Mouse (Mus musculus): ENCODE measurements around the gene Fbxl17. TPM values are rescaled to one million over a fixed set of nuclear protein-coding genes. Genes with fewer than 3 reads are reported as not detected.

Gene Fbxl17
- polyA plus RNA-seq, 1 experiment from 2014 or later: 5.2 TPM

- H3K4me1 ChIP-seq (ENCODE audit: insufficient read depth, low read length): 0 out of 2 replicates have a peak, but pooled peaks cover 3% of the 10 kb centered on the region
- H3K9me3 ChIP-seq (ENCODE audit: low read length): no peaks in the 10 kb centered on the region
- no peaks in the 10 kb centered on the region for H3K27me3 ChIP-seq (ENCODE audit: insufficient read depth, low read length)
- no peak for ATAC-seq (ENCODE audit: low FRiP score, low TSS enrichment)
- no peak overlapping the region for H3K4me3 ChIP-seq (ENCODE audit: low read length)
- no peaks in the 10 kb centered on the region for H3K36me3 ChIP-seq (ENCODE audit: insufficient read depth, low read length)
- H3K4me2 ChIP-seq (replicated peaks; ENCODE audit: low read depth, low read length): no peak overlapping the region
- H3K9ac ChIP-seq (replicated peaks; ENCODE audit: low read length): no peak overlapping the region
- no peak overlapping the region for H3K27ac ChIP-seq (ENCODE audit: low read length)
- WGBS: 92% methylated on average over 1 of the region's 1 CpGs
Measured at GRCm38 (mm10) chr17:63198703-63199102, 301.1 kb downstream of the Fbxl17 start.

DNA sequence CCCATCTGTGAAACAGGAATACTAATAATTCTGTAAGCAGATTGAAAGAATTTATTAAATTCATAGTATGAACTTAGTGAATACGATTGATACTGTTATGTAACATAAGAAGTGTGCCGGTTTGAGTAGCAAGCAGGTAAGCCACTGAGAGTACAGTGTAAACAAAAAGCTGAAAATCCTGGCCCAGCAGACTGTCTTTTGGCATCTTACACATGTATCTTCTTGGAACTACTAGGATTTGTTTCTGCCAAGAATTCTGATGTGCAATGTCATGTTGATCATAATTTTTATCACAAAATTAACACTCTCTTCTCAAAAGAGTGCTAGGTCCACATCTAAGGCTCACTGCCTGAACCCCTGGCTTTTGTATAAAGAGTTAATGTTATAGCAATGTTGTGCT lies 304.3 kb downstream of the Fbxl17 start:
- ATAC-seq (ENCODE audit: low FRiP score, low TSS enrichment): no peak
- no peak overlapping the region for H3K27ac ChIP-seq (ENCODE audit: low read length)
- H3K4me1 ChIP-seq (ENCODE audit: insufficient read depth, low read length): no peaks in the 10 kb centered on the region
- no peaks in the 10 kb centered on the region for H3K36me3 ChIP-seq (ENCODE audit: insufficient read depth, low read length)
- H3K9me3 ChIP-seq (ENCODE audit: low read length): no peaks in the 10 kb centered on the region
- H3K27me3 ChIP-seq (ENCODE audit: insufficient read depth, low read length): no peaks in the 10 kb centered on the region
- WGBS: 91% methylated on average over 2 of the region's 2 CpGs
- H3K9ac ChIP-seq (replicated peaks; ENCODE audit: low read length): no peak overlapping the region
- no peak overlapping the region for H3K4me3 ChIP-seq (ENCODE audit: low read length)
- H3K4me2 ChIP-seq (replicated peaks; ENCODE audit: low read depth, low read length): no peak overlapping the region

- H3K4me2 ChIP-seq (replicated peaks; ENCODE audit: low read depth, low read length): no peak overlapping the region
- no peak for ATAC-seq (ENCODE audit: low FRiP score, low TSS enrichment)
- no peaks in the 10 kb centered on the region for H3K4me1 ChIP-seq (ENCODE audit: insufficient read depth, low read length)
- H3K9ac ChIP-seq (replicated peaks; ENCODE audit: low read length): no peak overlapping the region
- H3K36me3 ChIP-seq (ENCODE audit: insufficient read depth, low read length): no peaks in the 10 kb centered on the region
- 80% methylated on average over 7 of the region's 7 CpGs for WGBS
- H3K9me3 ChIP-seq (ENCODE audit: low read length): no peaks in the 10 kb centered on the region
- no peak overlapping the region for H3K4me3 ChIP-seq (ENCODE audit: low read length)
- no peaks in the 10 kb centered on the region for H3K27me3 ChIP-seq (ENCODE audit: insufficient read depth, low read length)
- no peak overlapping the region for H3K27ac ChIP-seq (ENCODE audit: low read length)
Measured at GRCm38 (mm10) chr17:63193196-63193595, 306.6 kb downstream of the Fbxl17 start.

GRCm38 (mm10) chr17:63191345-63191744 lies 308.5 kb downstream of the Fbxl17 start:
- WGBS: 84% methylated on average over 8 of the region's 8 CpGs
- H3K9ac ChIP-seq (replicated peaks; ENCODE audit: low read length): no peak overlapping the region
- no peaks in the 10 kb centered on the region for H3K36me3 ChIP-seq (ENCODE audit: insufficient read depth, low read length)
- no peaks in the 10 kb centered on the region for H3K27me3 ChIP-seq (ENCODE audit: insufficient read depth, low read length)
- no peaks in the 10 kb centered on the region for H3K9me3 ChIP-seq (ENCODE audit: low read length)
- ATAC-seq (ENCODE audit: low FRiP score, low TSS enrichment): no peak
- no peak overlapping the region for H3K4me3 ChIP-seq (ENCODE audit: low read length)
- no peak overlapping the region for H3K4me2 ChIP-seq (replicated peaks; ENCODE audit: low read depth, low read length)
- no peak overlapping the region for H3K27ac ChIP-seq (ENCODE audit: low read length)
- H3K4me1 ChIP-seq (ENCODE audit: insufficient read depth, low read length): no peaks in the 10 kb centered on the region

DNA sequence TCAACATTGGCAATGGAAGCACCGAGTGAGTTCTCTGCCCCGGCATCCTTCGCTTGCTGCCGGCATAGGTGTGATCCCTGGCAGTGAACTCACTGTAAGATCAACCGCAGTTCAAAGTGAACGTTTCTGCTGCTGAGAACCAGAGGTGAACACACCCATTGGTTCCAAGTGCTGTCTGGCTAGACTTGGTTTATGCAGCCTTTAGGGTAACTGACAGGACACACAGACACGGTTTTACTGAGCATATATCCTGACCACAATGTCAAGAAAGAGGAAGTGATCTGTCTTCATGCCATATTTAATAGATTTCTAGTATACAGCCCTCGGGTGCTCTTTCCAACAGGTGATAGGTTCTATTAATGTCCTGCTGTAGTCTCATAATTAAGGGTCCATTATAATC lies 310.5 kb downstream of the Fbxl17 start:
- Histone ChIP-seq H3K27ac (ENCODE audit: low read length) (no peak overlapping the region), H3K4me2 (replicated peaks; ENCODE audit: low read depth, low read length) (no peak overlapping the region), H3K36me3 (ENCODE audit: insufficient read depth, low read length) (no peaks in the 10 kb centered on the region), H3K4me1 (ENCODE audit: insufficient read depth, low read length) (peaks cover 10% of the 10 kb centered on the region), H3K9me3 (ENCODE audit: low read length) (no peaks in the 10 kb centered on the region), H3K4me3 (ENCODE audit: low read length) (no peak overlapping the region), H3K27me3 (ENCODE audit: insufficient read depth, low read length) (no peaks in the 10 kb centered on the region), H3K9ac (replicated peaks; ENCODE audit: low read length) (no peak overlapping the region)
- WGBS: 81% methylated on average over 8 of the region's 8 CpGs
- ATAC-seq (ENCODE audit: low FRiP score, low TSS enrichment): no peak

GRCm38 (mm10) chr17:63185531-63185930 lies 314.3 kb downstream of the Fbxl17 start:
- Histone ChIP-seq H3K27ac (ENCODE audit: low read length) (no peak overlapping the region), H3K9me3 (ENCODE audit: low read length) (no peaks in the 10 kb centered on the region), H3K36me3 (ENCODE audit: insufficient read depth, low read length) (no peaks in the 10 kb centered on the region), H3K27me3 (ENCODE audit: insufficient read depth, low read length) (no peaks in the 10 kb centered on the region), H3K4me3 (ENCODE audit: low read length) (no peak overlapping the region), H3K9ac (replicated peaks; ENCODE audit: low read length) (no peak overlapping the region), H3K4me1 (ENCODE audit: insufficient read depth, low read length) (peaks cover 10% of the 10 kb centered on the region), H3K4me2 (replicated peaks; ENCODE audit: low read depth, low read length) (no peak overlapping the region)
- peak; percentile 51; the same call in 1 of the 2 replicates for ATAC-seq (ENCODE audit: low FRiP score, low TSS enrichment)
- WGBS: 41% methylated on average over 9 of the region's 9 CpGs

DNA sequence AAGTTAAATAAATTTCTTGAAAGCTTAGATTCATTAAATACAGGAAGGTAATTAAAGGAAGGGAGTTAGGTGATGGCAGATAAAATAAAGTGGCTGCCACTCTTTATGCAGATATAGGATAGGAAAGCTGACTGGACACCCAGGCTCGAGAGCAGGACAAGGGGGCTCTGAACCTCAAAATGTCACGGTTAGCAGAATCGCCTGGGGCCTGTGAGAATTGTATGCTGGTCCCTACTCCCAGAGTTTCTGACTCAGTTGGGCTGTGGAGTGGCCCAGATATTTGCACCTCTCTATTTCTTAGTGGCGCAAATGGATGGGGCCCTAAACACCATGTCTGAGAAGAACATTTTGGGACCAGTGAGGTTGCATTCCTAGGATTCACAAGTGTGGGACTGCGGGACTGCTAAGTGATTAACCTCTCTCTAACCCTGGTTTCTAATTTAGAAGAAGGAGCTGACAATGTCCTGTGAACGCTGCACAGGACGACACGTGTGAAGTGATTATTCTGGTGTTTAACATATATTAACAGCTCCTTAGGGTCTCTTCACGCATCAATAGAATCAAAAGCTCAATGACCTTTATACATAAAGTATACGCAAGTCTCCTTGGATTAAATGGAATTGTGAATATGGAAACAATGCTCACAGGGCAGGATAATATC lies 314.8 kb downstream of the Fbxl17 start:
- Histone ChIP-seq H3K4me1 (ENCODE audit: insufficient read depth, low read length) (peaks cover 10% of the 10 kb centered on the region), H3K4me3 (ENCODE audit: low read length) (no peak overlapping the region), H3K27ac (ENCODE audit: low read length) (no peak overlapping the region), H3K36me3 (ENCODE audit: insufficient read depth, low read length) (no peaks in the 10 kb centered on the region), H3K9ac (replicated peaks; ENCODE audit: low read length) (no peak overlapping the region), H3K27me3 (ENCODE audit: insufficient read depth, low read length) (no peaks in the 10 kb centered on the region), H3K4me2 (replicated peaks; ENCODE audit: low read depth, low read length) (no peak overlapping the region), H3K9me3 (ENCODE audit: low read length) (no peaks in the 10 kb centered on the region)
- ATAC-seq (ENCODE audit: low FRiP score, low TSS enrichment): peak; percentile 46; the same call in 1 of the 2 replicates
- 51% methylated on average over 10 of the region's 10 CpGs for WGBS

DNA sequence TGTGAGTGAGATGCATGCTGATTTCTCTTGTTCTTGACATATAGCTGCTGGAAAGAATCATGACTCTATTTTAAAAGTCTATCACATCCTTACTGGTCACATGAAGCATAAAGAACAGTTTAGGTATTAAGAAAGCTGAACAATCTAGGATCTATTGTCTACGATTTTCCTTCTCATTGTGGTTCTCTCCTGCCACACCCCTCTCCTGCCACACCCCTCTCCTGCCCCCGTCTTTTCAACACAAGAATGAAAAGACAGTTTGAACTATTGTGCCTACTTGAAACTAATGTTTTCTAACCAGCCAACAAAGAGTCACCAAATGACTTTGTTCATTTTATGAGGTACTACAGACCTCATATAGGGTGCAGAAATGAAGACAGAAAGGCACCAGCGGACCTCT lies 316.4 kb downstream of the Fbxl17 start:
- H3K4me2 ChIP-seq (replicated peaks; ENCODE audit: low read depth, low read length): no peak overlapping the region
- 80% methylated on average over 3 of the region's 3 CpGs for WGBS
- no peaks in the 10 kb centered on the region for H3K36me3 ChIP-seq (ENCODE audit: insufficient read depth, low read length)
- no peak overlapping the region for H3K4me3 ChIP-seq (ENCODE audit: low read length)
- H3K4me1 ChIP-seq (ENCODE audit: insufficient read depth, low read length): peaks cover 10% of the 10 kb centered on the region
- ATAC-seq (ENCODE audit: low FRiP score, low TSS enrichment): no peak
- no peak overlapping the region for H3K9ac ChIP-seq (replicated peaks; ENCODE audit: low read length)
- no peaks in the 10 kb centered on the region for H3K27me3 ChIP-seq (ENCODE audit: insufficient read depth, low read length)
- no peaks in the 10 kb centered on the region for H3K9me3 ChIP-seq (ENCODE audit: low read length)
- H3K27ac ChIP-seq (ENCODE audit: low read length): no peak overlapping the region

DNA sequence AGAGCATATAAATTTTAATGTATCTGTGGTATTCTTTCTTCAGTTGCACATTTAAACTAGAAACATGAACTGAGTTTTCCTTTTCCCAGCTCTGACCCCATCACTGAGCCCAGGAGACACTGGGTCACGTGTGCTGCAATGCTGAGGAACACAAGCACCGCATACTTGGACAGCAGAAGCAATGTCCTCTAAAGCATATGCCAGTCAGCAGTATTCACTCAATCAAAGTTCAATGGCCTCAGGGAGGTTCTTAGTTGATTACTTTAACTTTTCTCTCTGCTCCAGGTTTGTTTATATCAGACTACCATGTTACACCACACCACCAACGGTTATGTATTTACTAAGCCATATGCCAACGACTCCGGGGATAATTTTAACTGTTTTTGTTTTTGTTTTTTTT lies 318.2 kb downstream of the Fbxl17 start:
- Histone ChIP-seq H3K36me3 (ENCODE audit: insufficient read depth, low read length) (no peaks in the 10 kb centered on the region), H3K4me2 (replicated peaks; ENCODE audit: low read depth, low read length) (no peak overlapping the region), H3K27me3 (ENCODE audit: insufficient read depth, low read length) (no peaks in the 10 kb centered on the region), H3K4me3 (ENCODE audit: low read length) (no peak overlapping the region), H3K9ac (replicated peaks; ENCODE audit: low read length) (no peak overlapping the region), H3K4me1 (ENCODE audit: insufficient read depth, low read length) (peaks cover 10% of the 10 kb centered on the region), H3K9me3 (ENCODE audit: low read length) (no peaks in the 10 kb centered on the region), H3K27ac (ENCODE audit: low read length) (no peak overlapping the region)
- no peak for ATAC-seq (ENCODE audit: low FRiP score, low TSS enrichment)
- WGBS: 67% methylated on average over 5 of the region's 5 CpGs

DNA sequence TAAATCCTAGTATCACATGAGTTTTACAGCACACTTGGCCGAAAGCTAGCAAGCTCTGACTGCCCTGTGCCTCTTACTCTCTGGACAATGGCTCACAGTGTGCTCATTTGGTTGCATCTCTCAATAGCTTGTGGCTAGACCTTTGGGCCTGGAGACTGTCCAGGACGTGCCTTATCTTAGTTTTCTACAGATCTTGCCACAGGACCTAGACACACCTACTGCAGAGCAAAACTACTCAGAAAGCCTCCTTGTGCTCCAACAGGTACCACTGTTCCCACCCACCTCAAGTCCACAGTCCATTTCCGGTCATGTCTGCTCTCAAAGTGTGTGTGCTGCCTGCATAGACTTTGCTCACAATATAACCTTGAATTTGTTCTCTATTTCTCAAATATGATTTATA lies 319.8 kb downstream of the Fbxl17 start:
- H3K4me3 ChIP-seq (ENCODE audit: low read length): no peak overlapping the region
- ATAC-seq (ENCODE audit: low FRiP score, low TSS enrichment): no peak

More for the DNA sequence above, 319.8 kb downstream of the Fbxl17 start:
- H3K9ac ChIP-seq (replicated peaks; ENCODE audit: low read length): no peak overlapping the region
- no peaks in the 10 kb centered on the region for H3K36me3 ChIP-seq (ENCODE audit: insufficient read depth, low read length)
- H3K9me3 ChIP-seq (ENCODE audit: low read length): no peaks in the 10 kb centered on the region
- peaks cover 4% of the 10 kb centered on the region; the same call in 1 of the 2 replicates for H3K4me1 ChIP-seq (ENCODE audit: insufficient read depth, low read length)
- no peak overlapping the region for H3K4me2 ChIP-seq (replicated peaks; ENCODE audit: low read depth, low read length)
- H3K27ac ChIP-seq (ENCODE audit: low read length): no peak overlapping the region
- 91% methylated on average over 3 of the region's 3 CpGs for WGBS
- no peaks in the 10 kb centered on the region for H3K27me3 ChIP-seq (ENCODE audit: insufficient read depth, low read length)

Measured in kidney, embryonic 16.5 days (tissue).